Mouse (Mus musculus) kidney, postnatal 0 days (tissue): ENCODE results near the gene Sec14l3. TPM values are rescaled to one million over a fixed set of nuclear protein-coding genes. Genes with fewer than 3 reads are reported as not detected.

Experiments used
- ATAC-seq: fragments of 200-750 bp; cut with Nextera tagmentation; replicated peaks from 2 replicates; pipeline ENCODE4 v1.8.0; 2017; ENCODE audit warnings: low read depth, moderate number of reproducible peaks, moderate TSS enrichment, moderate library complexity; ENCODE audit not compliant: low FRiP score
- DNase-seq: peaks from one replicate; pipeline ENCODE4 v3.0.0-alpha.2; 2016; ENCODE audit warnings: low spot score
- H3K27ac ChIP-seq: fragments of 300-500 bp; sonication (generic); 2 replicates; pipeline ENCODE4 v1.5.1; 2014; ENCODE audit warnings: mild to moderate bottlenecking
- H3K27me3 ChIP-seq: fragments of 300-500 bp; sonication (generic); 2 replicates; pipeline ENCODE4 v1.6.1; 2014; ENCODE audit warnings: low read length, mixed read lengths; ENCODE audit not compliant: insufficient read depth
- H3K36me3 ChIP-seq: fragments of 300-500 bp; sonication (generic); 2 replicates; pipeline ENCODE4 v1.6.1; 2014; ENCODE audit warnings: low read length, mixed read lengths; ENCODE audit not compliant: insufficient read depth
- H3K4me1 ChIP-seq: fragments of 300-500 bp; sonication (generic); replicated peaks from 2 replicates; pipeline ENCODE4 v1.6.1; 2014; ENCODE audit warnings: antibody characterized with exemption, low read length, mixed read lengths; ENCODE audit not compliant: insufficient read depth
- H3K4me2 ChIP-seq: fragments of 300-500 bp; sonication (generic); 2 replicates; pipeline ENCODE4 v1.6.1; 2014; ENCODE audit warnings: mild to moderate bottlenecking, low read length, moderate library complexity, mixed read lengths
- H3K4me3 ChIP-seq: fragments of 300-500 bp; sonication (generic); replicated peaks from 2 replicates; pipeline ENCODE4 v1.5.1; 2014; ENCODE audit warnings: low read depth, low read length
- H3K9ac ChIP-seq: fragments of 300-500 bp; sonication (generic); 2 replicates; pipeline ENCODE4 v1.6.1; 2014; ENCODE audit warnings: low read depth, low read length
- H3K9me3 ChIP-seq: fragments of 300-500 bp; sonication (generic); replicated peaks from 2 replicates; pipeline ENCODE4 v1.6.1; 2016; ENCODE audit warnings: low read length, inconsistent platforms, mixed read lengths
- CTCF ChIP-seq: IDR thresholded peaks from 2 replicates; pipeline ENCODE4 v1.5.1; 2016; ENCODE audit warnings: antibody characterized with exemption, low read depth, mild to moderate bottlenecking, moderate library complexity
- WGBS: fragments of 180-500 bp; shearing (Covaris S2); extraction: QIAGEN DNeasy Blood & Tissue Kit; methylation state at CpG from one replicate; pipeline ENCODE4 v1.1.7; 2014; 5-methylcytosine and 5-hydroxymethylcytosine counted together
- polyA plus RNA-seq: library from polyadenylated mRNA; unstranded; fragments of >200 nt; fragmentation: Nextera tagmentation; extraction: Ambion mirVana; gene quantifications from 2 replicates; pipeline ENCODE4 v1.2.1, GENCODE M21; 2015

Gene Sec14l3
- polyA plus RNA-seq, 1 experiment from 2014 or later, result not detected

- no peak overlapping the region for H3K9ac ChIP-seq
- peaks cover 13% of the 10 kb centered on the region; the same call in 1 of the 2 replicates for H3K4me1 ChIP-seq
- no peak for ATAC-seq
- peak overlapping the region; percentile 80; the same call in 1 of the 2 replicates for H3K4me2 ChIP-seq
- no peak for DNase-seq
- no peaks in the 10 kb centered on the region for H3K27me3 ChIP-seq
- TF ChIP-seq CTCF, result no peak
- 81% methylated on average over 18 of the region's 18 CpGs for WGBS
- no peaks in the 10 kb centered on the region for H3K9me3 ChIP-seq
- H3K36me3 ChIP-seq, result no peaks in the 10 kb centered on the region
- H3K4me3 ChIP-seq, result no peak overlapping the region
- no peak overlapping the region for H3K27ac ChIP-seq
Measured at GRCm38 (mm10) chr11:4093459-4094377, 29.1 kb downstream of the Sec14l3 start.

GRCm38 (mm10) chr11:4094378-4095170, 29.9 kb downstream of the Sec14l3 start:
- Histone ChIP-seq H3K36me3 (no peaks in the 10 kb centered on the region), H3K4me1 (peaks cover 13% of the 10 kb centered on the region; the same call in 1 of the 2 replicates), H3K9me3 (no peaks in the 10 kb centered on the region), H3K27me3 (no peaks in the 10 kb centered on the region), H3K4me3 (peak overlapping the region; percentile 46), H3K27ac (peak overlapping the region; percentile 81), H3K4me2 (peak overlapping the region; percentile 80), H3K9ac (peak overlapping the region; percentile 63)
- TF ChIP-seq CTCF, result peak; percentile 83
- DNase-seq (peak; percentile 74), ATAC-seq (no peak; the same call in 1 of the 2 replicates)
- 5% methylated on average over 23 of the region's 24 CpGs for WGBS

- H3K4me3 ChIP-seq, result peak within 1 kb of the TSS; percentile 46
- peaks cover 13% of the 10 kb centered on the region; the same call in 1 of the 2 replicates for H3K4me1 ChIP-seq
- H3K27ac ChIP-seq, result peak within 1 kb of the TSS; percentile 81
- TF ChIP-seq CTCF, result no peak
- no peaks in the 10 kb centered on the region for H3K36me3 ChIP-seq
- peak within 1 kb of the TSS; percentile 63 for H3K9ac ChIP-seq
- 0 out of 2 replicates have a peak, but pooled peaks have one; percentile 7 for ATAC-seq
- DNase-seq, result peak; percentile 84
- peak within 1 kb of the TSS; percentile 80 for H3K4me2 ChIP-seq
- WGBS, result 5% methylated on average over 34 of the region's 34 CpGs
- no peaks in the 10 kb centered on the region for H3K27me3 ChIP-seq
- H3K9me3 ChIP-seq, result no peaks in the 10 kb centered on the region
Measured at GRCm38 (mm10) chr11:4095171-4096053, 30.8 kb downstream of the Sec14l3 start, which contains the start of gene Mtfp1. Mtfp1 (minus strand) TSS chr11:4095445.

GRCm38 (mm10) chr11:4096054-4096984, 31.7 kb downstream of the Sec14l3 start:
- H3K27ac ChIP-seq, result peak overlapping the region; percentile 87
- ATAC-seq, result peak; percentile 95
- WGBS, result 3% methylated on average over 45 of the region's 45 CpGs

More at GRCm38 (mm10) chr11:4096054-4096984, 31.7 kb downstream of the Sec14l3 start:
- TF ChIP-seq CTCF, result no peak
- Histone ChIP-seq H3K9ac (peak overlapping the region; percentile 65), H3K36me3 (no peaks in the 10 kb centered on the region), H3K9me3 (no peaks in the 10 kb centered on the region), H3K4me2 (peak overlapping the region; percentile 80), H3K4me1 (peaks cover 13% of the 10 kb centered on the region; the same call in 1 of the 2 replicates), H3K4me3 (peak overlapping the region; percentile 36), H3K27me3 (no peaks in the 10 kb centered on the region)
- DNase-seq, result peak; percentile 99
